Mouse (Mus musculus) cerebellum, postnatal 10 days (tissue): Measurements from ENCODE around the gene Gm48552.

Source experiments
- DNase-seq, 2 experiments: peaks; one replicate each; pipeline ENCODE4 v3.0.0; 2021; ENCODE audit warnings: mixed read lengths in 2 of 2

Gene Gm48552

DNA sequence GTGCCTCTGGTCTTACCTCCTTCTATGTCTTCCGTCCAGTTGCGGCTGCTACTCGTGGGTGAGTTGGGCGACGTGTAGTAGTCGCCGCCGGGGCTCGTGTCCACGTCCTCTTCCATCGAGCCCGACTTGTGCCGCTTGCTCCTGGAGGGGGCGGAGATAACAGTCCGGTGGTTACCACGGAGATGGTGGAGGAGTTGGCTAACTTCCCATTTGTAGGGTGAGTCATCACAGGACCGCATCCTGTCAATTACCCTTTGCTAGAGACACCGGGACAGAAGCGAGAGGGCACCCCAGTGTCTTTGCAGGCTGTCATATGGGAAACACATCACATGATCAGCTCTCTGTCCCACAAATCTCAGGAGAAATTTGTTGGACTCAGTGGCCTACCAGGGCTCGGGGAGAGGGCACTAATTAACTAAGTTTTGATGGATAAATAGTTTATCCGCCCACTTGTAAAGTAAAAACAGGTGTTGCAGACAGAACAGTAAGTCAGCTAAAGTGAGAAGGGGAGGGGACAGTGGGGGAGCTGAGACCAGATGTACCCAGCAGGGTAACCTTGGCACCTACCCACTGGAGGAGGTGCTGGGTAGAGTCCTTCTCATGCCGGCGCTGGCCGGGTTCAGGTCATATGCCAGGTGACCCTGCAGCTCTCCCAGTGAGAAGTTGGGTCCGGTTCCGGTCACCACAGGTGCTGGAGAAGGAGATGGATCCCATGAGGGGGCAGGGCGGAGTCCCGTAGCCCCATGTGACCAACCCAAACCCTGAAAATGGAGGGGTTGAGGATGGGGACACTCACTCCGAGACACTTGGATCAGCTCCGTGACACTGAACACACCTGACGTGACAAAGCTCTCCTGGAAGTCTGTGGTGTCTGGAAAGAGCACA lies 19.0 kb downstream of the Gm48552 start:
- peak; percentile 89 to 93 for DNase-seq

DNA sequence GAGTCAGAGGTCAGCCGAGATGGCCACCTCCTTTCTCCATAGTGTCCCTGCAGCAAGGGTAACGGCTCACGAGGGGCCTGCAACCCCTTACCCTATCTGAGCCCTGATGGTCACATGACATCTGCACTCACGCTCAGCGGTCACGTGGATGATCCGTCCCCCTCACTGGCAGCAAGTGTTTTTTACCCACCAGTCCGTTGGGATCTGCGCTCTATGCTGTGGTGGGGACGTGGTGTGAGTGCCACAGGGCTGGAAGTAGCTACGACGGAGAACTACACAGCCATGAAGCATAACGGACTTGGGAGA lies 19.6 kb downstream of the Gm48552 start:
- no peak for DNase-seq

GRCm38 (mm10) chr10:81408871-81409291 lies 20.1 kb downstream of the Gm48552 start:
- peak; percentile 82 to 84 for DNase-seq

GRCm38 (mm10) chr10:81409330-81409729 lies 20.5 kb downstream of the Gm48552 start:
- DNase-seq: no peak

DNA sequence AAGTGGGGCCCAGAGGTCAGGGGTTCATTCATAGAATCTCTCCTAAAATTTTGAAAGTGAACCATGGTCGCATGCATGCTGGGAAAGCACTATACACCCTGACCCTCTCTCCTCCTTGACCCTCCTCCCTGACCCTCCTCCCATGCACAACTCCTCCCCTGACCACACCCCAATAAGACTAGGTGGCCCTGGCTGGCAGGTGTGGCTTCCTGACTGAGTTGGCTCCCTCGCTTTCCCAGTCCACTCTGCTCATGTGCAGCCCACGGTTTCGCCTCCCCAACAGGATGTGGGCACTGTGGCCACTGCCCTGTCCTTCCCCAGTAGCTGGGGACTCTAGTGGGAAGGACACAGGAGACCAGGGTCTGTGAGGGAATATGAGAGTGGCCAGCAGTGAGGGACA lies 21.5 kb downstream of the Gm48552 start:
- no peak for DNase-seq

DNA sequence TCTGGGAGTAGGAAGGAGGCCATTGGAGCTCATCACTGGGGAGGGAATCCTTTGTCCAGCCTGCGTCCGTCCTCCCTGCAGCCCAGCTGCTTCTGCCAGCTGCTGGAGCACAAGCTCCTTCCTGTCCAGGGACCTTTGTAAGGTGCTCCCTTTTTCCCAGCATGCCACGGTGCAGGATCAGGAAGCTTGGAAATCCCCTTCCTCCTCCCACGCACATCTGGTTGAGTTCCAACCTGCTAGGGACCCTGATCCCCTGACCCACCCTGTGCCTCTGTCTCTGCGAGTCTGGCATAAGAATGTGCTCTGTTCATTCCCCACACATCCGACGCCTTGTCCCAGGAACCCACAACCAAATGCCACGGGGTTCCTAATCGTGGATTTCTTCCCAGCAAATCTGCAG lies 22.2 kb downstream of the Gm48552 start:
- DNase-seq: no peak

- DNase-seq: peak; percentile 97
These were observed 22.9 kb downstream of the Gm48552 start for GRCm38 (mm10) chr10:81411471-81412400.

GRCm38 (mm10) chr10:81412586-81413309 lies 23.9 kb downstream of the Gm48552 start:
- no peak for DNase-seq

- peak; percentile 88 to 89 for DNase-seq
These were observed 24.8 kb downstream of the Gm48552 start for GRCm38 (mm10) chr10:81413310-81414261.

DNA sequence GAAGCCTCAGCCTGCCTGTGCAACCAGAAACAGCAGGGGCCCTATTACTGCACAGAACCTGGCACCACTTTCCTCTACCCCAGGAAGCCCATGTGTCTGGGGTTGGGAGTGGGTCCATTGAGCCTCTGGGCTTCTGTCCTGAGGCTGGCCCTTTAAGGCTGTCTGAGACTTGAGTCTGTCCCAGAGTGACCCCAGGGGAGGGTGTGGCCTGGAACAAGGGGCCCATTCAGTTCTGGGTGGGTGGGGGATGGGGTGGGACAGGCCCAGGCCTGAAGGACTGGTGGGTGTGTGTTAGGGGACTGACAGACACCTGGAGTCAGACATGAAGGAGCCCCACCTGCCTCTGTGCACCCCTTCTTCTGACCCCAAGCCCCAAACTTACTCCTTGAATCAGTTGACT lies 25.9 kb downstream of the Gm48552 start:
- peak in 1 of 2 experiments; percentile 74 for DNase-seq

DNA sequence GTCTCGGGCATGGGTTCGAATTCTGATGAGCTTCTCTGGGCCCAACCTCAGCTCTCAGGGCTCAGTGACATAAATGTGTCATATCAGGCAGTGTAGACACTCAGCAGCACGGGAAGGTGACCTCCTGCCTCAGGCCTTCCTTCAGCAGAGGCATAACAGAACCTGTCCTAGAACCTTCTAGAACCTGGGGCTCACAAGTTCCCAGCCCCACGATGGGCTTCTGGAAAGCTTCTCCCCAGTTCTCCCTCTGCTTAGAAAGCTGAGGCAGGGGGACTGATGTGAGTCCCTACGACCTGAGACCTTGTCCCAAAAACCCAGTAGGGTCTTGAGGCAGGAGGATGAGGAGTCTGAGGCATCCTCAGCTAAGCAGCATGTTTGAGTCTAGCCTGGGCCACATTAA lies 26.3 kb downstream of the Gm48552 start:
- DNase-seq: no peak

DNA sequence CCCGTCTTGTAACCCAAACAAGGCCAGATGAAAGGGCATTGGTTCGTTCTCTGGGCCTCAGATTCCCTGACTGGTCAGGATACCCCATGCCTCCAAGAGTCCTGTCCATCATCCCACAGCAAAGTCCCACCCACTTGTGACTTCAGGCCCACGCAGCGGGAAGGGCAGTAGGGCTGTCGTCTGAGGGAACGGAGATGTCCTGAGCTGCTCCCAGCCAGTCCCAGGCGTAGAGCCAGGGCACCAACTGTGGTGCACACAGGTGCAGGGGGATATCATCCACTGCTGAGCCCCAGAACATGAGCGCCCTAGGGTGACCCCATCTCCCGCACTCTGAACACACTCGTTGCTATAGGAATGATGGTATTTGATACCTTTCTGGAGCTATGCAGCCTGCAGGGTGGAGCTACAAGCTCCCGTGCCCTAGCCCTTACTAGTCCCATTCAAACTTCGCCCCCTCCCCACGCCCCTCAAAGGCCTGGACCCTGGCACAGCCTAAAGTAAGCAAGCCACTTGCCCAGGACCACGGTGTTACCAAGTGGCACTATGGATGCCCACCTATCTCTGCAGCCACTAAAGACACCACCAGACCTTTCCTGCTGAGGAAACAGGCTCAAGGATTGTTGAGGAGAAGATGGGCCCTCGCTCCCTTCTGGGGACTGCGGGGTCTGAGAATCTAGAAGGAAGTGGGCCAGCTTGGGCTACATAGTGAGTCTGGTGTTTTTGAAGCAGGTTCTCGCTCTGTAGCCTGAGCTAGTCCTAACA lies 26.9 kb downstream of the Gm48552 start:
- peak; percentile 72 to 73 for DNase-seq

DNA sequence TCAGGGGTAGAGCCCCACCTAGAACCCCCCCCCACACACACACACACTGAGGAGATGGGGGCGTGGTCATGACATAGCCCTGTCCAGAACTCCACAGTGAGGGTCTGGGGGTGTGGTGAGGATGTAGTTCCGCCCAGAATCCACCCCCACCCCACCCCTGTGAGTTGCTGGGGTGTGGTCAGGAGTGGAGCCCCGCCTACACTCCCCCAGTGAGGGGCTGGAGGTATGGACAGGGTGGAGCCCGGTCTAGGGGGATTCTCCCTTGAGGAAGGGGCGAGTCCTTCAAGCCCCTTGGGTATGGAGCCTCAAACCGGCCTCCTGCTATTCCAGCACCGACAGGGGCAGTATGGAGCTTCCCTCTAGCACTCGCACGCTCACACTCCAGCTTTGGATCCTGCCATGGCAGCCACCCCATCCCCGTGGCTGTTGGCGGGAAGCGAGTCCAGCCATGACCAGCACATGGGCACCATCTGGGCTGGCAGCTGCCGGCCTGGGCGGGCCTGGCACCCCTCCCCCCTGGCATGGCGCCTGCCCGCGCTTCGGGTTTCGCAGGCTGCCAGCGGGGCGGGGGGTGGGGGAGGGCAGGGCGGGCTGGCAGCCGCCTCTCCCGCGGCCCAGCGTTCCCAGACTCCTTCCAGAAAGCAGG lies 27.9 kb downstream of the Gm48552 start:
- peak; percentile 98 to 99 for DNase-seq

- peak in 1 of 2 experiments; percentile 62 for DNase-seq
These were observed 28.7 kb downstream of the Gm48552 start for GRCm38 (mm10) chr10:81417227-81418215.

GRCm38 (mm10) chr10:81418216-81419070 lies 29.6 kb downstream of the Gm48552 start:
- peak in 1 of 2 experiments; percentile 34 for DNase-seq

GRCm38 (mm10) chr10:81419111-81419928 lies 30.5 kb downstream of the Gm48552 start:
- DNase-seq: peak; percentile 22 to 40

GRCm38 (mm10) chr10:81420191-81420767 lies 31.5 kb downstream of the Gm48552 start:
- peak; percentile 85 to 89 for DNase-seq
